Mouse (Mus musculus): ENCODE results near the gene Cartpt. TPM values are rescaled to one million over a fixed set of nuclear protein-coding genes. Genes with fewer than 3 reads are reported as not detected.
A peak's percentile ranks its signal among the peaks of the same experiment; 100 is the strongest.
"Not testable (repeated sequence)": the region's sequence is repeated elsewhere in the genome, so short reads cannot be mapped to it uniquely, and the experiment has no call there.

Gene Cartpt
- polyA plus RNA-seq, 1 experiment from 2014 or later = 4.7 TPM

GRCm38 (mm10) chr13:99853131-99853530, 47.8 kb downstream of the Cartpt start:
- no peaks in the 10 kb centered on the region for H3K9me3 ChIP-seq (replicated peaks)
- H3K9ac ChIP-seq = no peak overlapping the region
- H3K27ac ChIP-seq = 0 out of 2 replicates have a peak overlapping the region, but pooled peaks have one; percentile 22
- H3K27me3 ChIP-seq = no peaks in the 10 kb centered on the region
- ATAC-seq (replicated peaks; ENCODE audit: low FRiP score) = no peak
- H3K4me1 ChIP-seq = peaks cover 9% of the 10 kb centered on the region; the same call in 1 of the 2 replicates
- H3K4me2 ChIP-seq = no peak overlapping the region
- 78% methylated on average over 2 of the region's 2 CpGs for WGBS
- no peak overlapping the region for H3K4me3 ChIP-seq (replicated peaks)
- H3K36me3 ChIP-seq = no peaks in the 10 kb centered on the region

GRCm38 (mm10) chr13:99852416-99852815, 48.5 kb downstream of the Cartpt start:
- H3K9me3 ChIP-seq (replicated peaks); H3K36me3 ChIP-seq; H3K4me3 ChIP-seq (replicated peaks); H3K27ac ChIP-seq; H3K4me2 ChIP-seq; ATAC-seq (replicated peaks; ENCODE audit: low FRiP score); H3K9ac ChIP-seq; H3K27me3 ChIP-seq: not testable (repeated sequence)
- 46% methylated on average over 3 of the region's 3 CpGs for WGBS
- peaks cover 14% of the 10 kb centered on the region for H3K4me1 ChIP-seq

- Histone ChIP-seq H3K27ac (peak overlapping the region; percentile 57), H3K4me1 (peaks cover 15% of the 10 kb centered on the region), H3K9ac (no peak overlapping the region), H3K9me3 (replicated peaks) (no peaks in the 10 kb centered on the region), H3K36me3 (no peaks in the 10 kb centered on the region), H3K4me3 (replicated peaks) (no peak overlapping the region), H3K4me2 (peak overlapping the region; percentile 31; the same call in 1 of the 2 replicates), H3K27me3 (no peaks in the 10 kb centered on the region)
- 35% methylated on average over 4 of the region's 4 CpGs for WGBS
- ATAC-seq (replicated peaks; ENCODE audit: low FRiP score) = no peak
Measured at GRCm38 (mm10) chr13:99851026-99851425, 49.9 kb downstream of the Cartpt start.

GRCm38 (mm10) chr13:99849597-99849996, 51.3 kb downstream of the Cartpt start:
- H3K4me3 ChIP-seq (replicated peaks) = no peak overlapping the region
- no peaks in the 10 kb centered on the region for H3K27me3 ChIP-seq
- no peaks in the 10 kb centered on the region for H3K36me3 ChIP-seq
- H3K27ac ChIP-seq = no peak overlapping the region
- H3K9ac ChIP-seq = no peak overlapping the region
- H3K9me3 ChIP-seq (replicated peaks) = no peaks in the 10 kb centered on the region
- WGBS = 38% methylated on average over 15 of the region's 15 CpGs
- no peak overlapping the region for H3K4me2 ChIP-seq
- H3K4me1 ChIP-seq = peaks cover 18% of the 10 kb centered on the region
- no peak for ATAC-seq (replicated peaks; ENCODE audit: low FRiP score)

Other genes with a start within 250 kb of the Cartpt start
- gene Mccc2, start 114.5 kb upstream of the Cartpt start, polyA plus RNA-seq (2015; fragmentation: Nextera tagmentation; extraction: Ambion mirVana) = 48.8 and 51.0 TPM in 2 replicates
- gene Bdp1, start 203.0 kb upstream of the Cartpt start, polyA plus RNA-seq (2015; fragmentation: Nextera tagmentation; extraction: Ambion mirVana) = 30.2 and 30.8 TPM in 2 replicates
- 191 and 202 TPM in 2 replicates for gene Serf1, start 206.9 kb upstream of the Cartpt start, polyA plus RNA-seq (2015; fragmentation: Nextera tagmentation; extraction: Ambion mirVana)
- gene Smn1, start 223.8 kb upstream of the Cartpt start, polyA plus RNA-seq (2015; fragmentation: Nextera tagmentation; extraction: Ambion mirVana) = 59.9 and 64.0 TPM in 2 replicates